Mouse (Mus musculus) midbrain, embryonic 13.5 days (tissue): ENCODE results near the gene Cela2a. TPM values are rescaled to one million over a fixed set of nuclear protein-coding genes. Genes with fewer than 3 reads are reported as not detected.

Experiments used
- ATAC-seq: fragments of 200-750 bp; cut with Nextera tagmentation; 2 replicates; pipeline ENCODE4 v1.8.0; 2017; ENCODE audit warnings: mild to moderate bottlenecking, moderate TSS enrichment, moderate library complexity
- H3K27ac ChIP-seq: fragments of 300-500 bp; sonication (generic); 2 replicates; pipeline ENCODE4 v1.5.1; 2015; ENCODE audit warnings: inconsistent platforms, mild to moderate bottlenecking, moderate library complexity
- H3K27me3 ChIP-seq: fragments of 300-500 bp; sonication (generic); 2 replicates; pipeline ENCODE4 v1.6.1; 2015; ENCODE audit warnings: mild to moderate bottlenecking, inconsistent platforms
- H3K36me3 ChIP-seq: fragments of 300-500 bp; sonication (generic); 2 replicates; pipeline ENCODE4 v1.6.1; 2015; ENCODE audit warnings: mild to moderate bottlenecking, inconsistent platforms
- H3K4me1 ChIP-seq: fragments of 300-500 bp; sonication (generic); replicated peaks from 2 replicates; pipeline ENCODE4 v1.6.1; 2015; ENCODE audit warnings: inconsistent platforms
- H3K4me2 ChIP-seq: fragments of 300-500 bp; sonication (generic); replicated peaks from 2 replicates; pipeline ENCODE4 v1.6.1; 2015; ENCODE audit warnings: moderate library complexity, mild to moderate bottlenecking, inconsistent platforms
- H3K4me3 ChIP-seq: fragments of 300-500 bp; sonication (generic); replicated peaks from 2 replicates; pipeline ENCODE4 v1.5.1; 2015; ENCODE audit warnings: mild to moderate bottlenecking, inconsistent platforms
- H3K9ac ChIP-seq: fragments of 300-500 bp; sonication (generic); replicated peaks from 2 replicates; pipeline ENCODE4 v1.6.1; 2015; ENCODE audit warnings: mild to moderate bottlenecking, inconsistent platforms
- H3K9me3 ChIP-seq: fragments of 300-500 bp; sonication (generic); 2 replicates; pipeline ENCODE4 v1.6.1; 2016; ENCODE audit warnings: mild to moderate bottlenecking, inconsistent platforms
- WGBS: fragments of 180-500 bp; shearing (Covaris S2); methylation state at CpG from one replicate; pipeline ENCODE4 v1.1.7; 2015; 5-methylcytosine and 5-hydroxymethylcytosine counted together
- polyA plus RNA-seq: library from polyadenylated mRNA; unstranded; fragments of >200 nt; fragmentation: Nextera tagmentation; extraction: Ambion mirVana; gene quantifications from 2 replicates; pipeline ENCODE4 v1.2.1, GENCODE M21; 2015

Gene Cela2a
- polyA plus RNA-seq, 1 experiment from 2014 or later: not detected

GRCm38 (mm10) chr4:141853437-141853836 lies 27.5 kb upstream of the Cela2a start:
- Histone ChIP-seq H3K27me3 (no peaks in the 10 kb centered on the region), H3K36me3 (peaks cover under 1% of the 10 kb centered on the region; the same call in 1 of the 2 replicates), H3K27ac (no peak overlapping the region), H3K4me3 (no peak overlapping the region), H3K4me1 (peaks cover 4% of the 10 kb centered on the region), H3K4me2 (no peak overlapping the region), H3K9me3 (no peaks in the 10 kb centered on the region), H3K9ac (no peak overlapping the region)
- ATAC-seq: no peak
- WGBS: 75% methylated on average over 9 of the region's 9 CpGs

GRCm38 (mm10) chr4:141845999-141846398 lies 20.0 kb upstream of the Cela2a start, which contains the start of gene Ctrc:
Gene Ctrc (minus strand): TSS chr4:141846359.
- Histone ChIP-seq H3K4me1 (no peaks in the 10 kb centered on the region), H3K9me3 (no peaks in the 10 kb centered on the region), H3K27me3 (no peaks in the 10 kb centered on the region), H3K36me3 (no peaks in the 10 kb centered on the region), H3K27ac (no peak within 1 kb of the TSS), H3K4me2 (no peak within 1 kb of the TSS), H3K4me3 (no peak within 1 kb of the TSS), H3K9ac (no peak within 1 kb of the TSS)
- 83% methylated on average over 6 of the region's 6 CpGs for WGBS
- no peak for ATAC-seq

GRCm38 (mm10) chr4:141834536-141835095 lies 8.7 kb upstream of the Cela2a start:
- Histone ChIP-seq H3K9me3 (no peaks in the 10 kb centered on the region), H3K4me3 (no peak overlapping the region), H3K36me3 (no peaks in the 10 kb centered on the region), H3K4me1 (no peaks in the 10 kb centered on the region), H3K4me2 (no peak overlapping the region), H3K27ac (no peak overlapping the region), H3K27me3 (no peaks in the 10 kb centered on the region), H3K9ac (no peak overlapping the region)
- no peak for ATAC-seq
- 80% methylated on average over 5 of the region's 5 CpGs for WGBS

DNA sequence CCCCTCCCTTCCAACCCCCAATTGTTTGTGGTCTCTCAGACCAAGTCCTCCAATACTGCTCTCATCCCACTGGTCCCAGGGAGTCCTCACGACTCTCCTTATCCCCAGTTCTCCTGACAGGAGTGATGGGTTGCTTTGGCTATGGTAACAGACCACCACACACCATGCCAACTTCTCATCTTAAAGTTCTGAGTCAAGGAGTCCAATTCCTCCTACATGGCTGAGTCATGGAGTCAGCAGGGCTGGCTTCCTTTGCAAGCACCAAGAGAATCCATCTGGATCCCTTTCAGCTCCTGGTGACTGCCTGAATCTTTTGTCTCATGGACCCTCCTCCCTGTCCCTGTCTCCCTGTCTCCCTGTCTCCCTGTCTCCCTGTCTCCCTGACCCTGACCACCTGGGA lies 8.0 kb upstream of the Cela2a start:
- Histone ChIP-seq H3K4me2 (no peak overlapping the region), H3K9me3 (no peaks in the 10 kb centered on the region), H3K27me3 (no peaks in the 10 kb centered on the region), H3K4me3 (no peak overlapping the region), H3K27ac (no peak overlapping the region), H3K4me1 (no peaks in the 10 kb centered on the region), H3K36me3 (no peaks in the 10 kb centered on the region), H3K9ac (no peak overlapping the region)
- WGBS: 62% methylated on average over 1 of the region's 1 CpGs
- ATAC-seq: no peak

GRCm38 (mm10) chr4:141831361-141831760 lies 5.4 kb upstream of the Cela2a start:
- H3K4me1 ChIP-seq: no peaks in the 10 kb centered on the region
- WGBS: 85% methylated on average over 7 of the region's 7 CpGs
- no peak for ATAC-seq

GRCm38 (mm10) chr4:141830381-141830780 lies 4.4 kb upstream of the Cela2a start:
- no peak overlapping the region for H3K4me3 ChIP-seq
- no peaks in the 10 kb centered on the region for H3K27me3 ChIP-seq
- H3K4me2 ChIP-seq: no peak overlapping the region
- no peak overlapping the region for H3K9ac ChIP-seq
- H3K27ac ChIP-seq: no peak overlapping the region
- no peaks in the 10 kb centered on the region for H3K9me3 ChIP-seq
- no peaks in the 10 kb centered on the region for H3K4me1 ChIP-seq
- ATAC-seq: no peak
- 55% methylated on average over 11 of the region's 11 CpGs for WGBS
- no peaks in the 10 kb centered on the region for H3K36me3 ChIP-seq

More at GRCm38 (mm10) chr4:141831361-141831760, 5.4 kb upstream of the Cela2a start:
- Histone ChIP-seq H3K27me3 (no peaks in the 10 kb centered on the region), H3K4me3 (no peak overlapping the region), H3K36me3 (no peaks in the 10 kb centered on the region), H3K9me3 (no peaks in the 10 kb centered on the region), H3K4me2 (no peak overlapping the region), H3K9ac (no peak overlapping the region), H3K27ac (no peak overlapping the region)

GRCm38 (mm10) chr4:141828177-141828576 lies 2.2 kb upstream of the Cela2a start:
- Histone ChIP-seq H3K4me1 (no peaks in the 10 kb centered on the region), H3K27me3 (no peaks in the 10 kb centered on the region), H3K27ac (no peak overlapping the region), H3K36me3 (no peaks in the 10 kb centered on the region), H3K9ac (no peak overlapping the region), H3K4me3 (no peak overlapping the region), H3K4me2 (no peak overlapping the region), H3K9me3 (no peaks in the 10 kb centered on the region)
- ATAC-seq: no peak
- WGBS: 86% methylated on average over 4 of the region's 4 CpGs

- H3K9ac ChIP-seq: no peak overlapping the region
- no peak overlapping the region for H3K4me3 ChIP-seq
- no peak overlapping the region for H3K4me2 ChIP-seq
- no peaks in the 10 kb centered on the region for H3K9me3 ChIP-seq
- no peaks in the 10 kb centered on the region for H3K27me3 ChIP-seq
- H3K4me1 ChIP-seq: no peaks in the 10 kb centered on the region
- 100% methylated on average over 2 of the region's 2 CpGs for WGBS
- ATAC-seq: no peak
- no peak overlapping the region for H3K27ac ChIP-seq
- H3K36me3 ChIP-seq: no peaks in the 10 kb centered on the region
Observed at GRCm38 (mm10) chr4:141827401-141827800, 1.4 kb upstream of the Cela2a start.

GRCm38 (mm10) chr4:141822979-141823378 lies 3.0 kb downstream of the Cela2a start:
- Histone ChIP-seq H3K27me3 (no peaks in the 10 kb centered on the region), H3K9ac (no peak overlapping the region), H3K4me1 (no peaks in the 10 kb centered on the region), H3K27ac (no peak overlapping the region), H3K9me3 (0 out of 2 replicates have a peak, but pooled peaks cover 2% of the 10 kb centered on the region), H3K36me3 (no peaks in the 10 kb centered on the region), H3K4me2 (no peak overlapping the region), H3K4me3 (no peak overlapping the region)
- WGBS: 70% methylated on average over 3 of the region's 3 CpGs
- ATAC-seq: no peak

GRCm38 (mm10) chr4:141822089-141822488 lies 3.9 kb downstream of the Cela2a start:
- Histone ChIP-seq H3K27ac (no peak overlapping the region), H3K4me1 (no peaks in the 10 kb centered on the region), H3K36me3 (no peaks in the 10 kb centered on the region), H3K27me3 (no peaks in the 10 kb centered on the region), H3K4me2 (no peak overlapping the region), H3K4me3 (no peak overlapping the region), H3K9me3 (0 out of 2 replicates have a peak, but pooled peaks cover 2% of the 10 kb centered on the region), H3K9ac (no peak overlapping the region)
- no peak for ATAC-seq
- WGBS: 77% methylated on average over 10 of the region's 10 CpGs

DNA sequence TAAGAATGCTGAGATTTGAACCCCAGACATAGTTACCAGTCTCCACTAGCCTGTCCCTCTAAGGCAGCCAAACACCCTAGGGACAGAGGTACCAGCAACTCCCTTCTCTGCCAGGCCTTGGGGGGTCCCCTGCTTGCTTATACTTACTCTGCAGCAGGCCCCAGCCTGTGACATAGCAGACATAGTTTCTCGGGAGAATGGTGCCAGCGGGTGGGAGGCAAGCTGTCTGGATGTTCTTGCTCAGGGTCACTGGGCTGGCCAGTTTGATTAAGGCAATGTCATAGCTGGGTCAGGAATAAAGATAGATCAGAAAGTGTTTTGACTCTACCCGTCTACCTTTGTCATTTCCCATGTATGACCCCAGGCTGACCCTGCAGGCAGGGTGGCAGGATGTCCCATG lies 4.8 kb downstream of the Cela2a start:
- H3K9ac ChIP-seq: no peak overlapping the region
- no peak overlapping the region for H3K27ac ChIP-seq
- no peaks in the 10 kb centered on the region for H3K27me3 ChIP-seq
- no peak overlapping the region for H3K4me3 ChIP-seq
- ATAC-seq: no peak
- WGBS: 85% methylated on average over 3 of the region's 3 CpGs
- 0 out of 2 replicates have a peak, but pooled peaks cover 2% of the 10 kb centered on the region for H3K9me3 ChIP-seq
- peaks cover 2% of the 10 kb centered on the region; the same call in 1 of the 2 replicates for H3K4me1 ChIP-seq
- no peak overlapping the region for H3K4me2 ChIP-seq
- H3K36me3 ChIP-seq: no peaks in the 10 kb centered on the region

DNA sequence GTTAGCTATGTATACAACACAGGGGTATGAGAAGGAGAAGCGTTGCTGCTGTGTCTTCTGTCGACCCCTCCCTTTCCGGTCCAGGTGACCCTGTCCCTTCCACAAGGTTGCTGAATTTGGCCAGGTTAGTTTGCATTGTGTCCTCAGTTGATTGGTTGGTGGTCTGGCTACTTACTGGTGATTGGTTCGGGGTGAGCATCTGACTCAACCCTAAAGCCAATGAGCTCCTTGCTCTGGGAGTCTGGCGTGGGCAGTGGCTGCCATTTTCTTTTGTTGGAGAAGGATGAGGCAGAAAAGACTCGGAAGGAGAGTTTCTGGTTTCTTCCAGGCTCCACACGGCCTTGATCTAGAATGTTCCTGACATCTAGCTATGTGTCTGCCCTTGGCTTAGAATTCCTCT lies 6.6 kb downstream of the Cela2a start:
- Histone ChIP-seq H3K27ac (no peak overlapping the region), H3K4me1 (peaks cover 5% of the 10 kb centered on the region; the same call in 1 of the 2 replicates), H3K4me3 (no peak overlapping the region), H3K4me2 (no peak overlapping the region), H3K9me3 (0 out of 2 replicates have a peak, but pooled peaks cover 2% of the 10 kb centered on the region), H3K27me3 (no peaks in the 10 kb centered on the region), H3K9ac (no peak overlapping the region), H3K36me3 (peaks cover 12% of the 10 kb centered on the region)
- WGBS: 96% methylated on average over 7 of the region's 7 CpGs
- no peak for ATAC-seq

DNA sequence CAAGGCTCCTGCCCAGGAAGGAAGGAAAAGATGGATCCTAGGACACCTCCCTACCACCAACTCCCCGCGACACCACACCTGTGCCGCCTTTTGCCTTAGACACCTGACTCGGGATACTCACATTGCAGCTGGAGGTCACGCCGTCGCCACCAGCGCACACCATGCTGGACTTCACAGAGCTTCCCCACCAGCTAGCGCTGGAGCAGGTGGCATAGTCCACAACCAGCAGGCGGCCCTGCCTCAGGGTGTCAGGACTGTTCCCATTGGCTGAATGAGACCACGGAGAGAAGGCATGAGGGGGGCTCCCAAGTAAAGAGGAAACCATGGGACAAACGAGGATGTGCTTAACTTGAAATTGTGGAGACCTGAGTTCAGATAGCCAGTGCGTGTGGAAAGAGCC lies 7.1 kb downstream of the Cela2a start:
- no peak for ATAC-seq
- no peak overlapping the region for H3K4me2 ChIP-seq
- 89% methylated on average over 13 of the region's 13 CpGs for WGBS
- H3K27me3 ChIP-seq: no peaks in the 10 kb centered on the region
- H3K36me3 ChIP-seq: peaks cover 15% of the 10 kb centered on the region
- peaks cover 5% of the 10 kb centered on the region; the same call in 1 of the 2 replicates for H3K4me1 ChIP-seq
- H3K9ac ChIP-seq: no peak overlapping the region
- no peak overlapping the region for H3K4me3 ChIP-seq
- H3K9me3 ChIP-seq: 0 out of 2 replicates have a peak, but pooled peaks cover 2% of the 10 kb centered on the region
- no peak overlapping the region for H3K27ac ChIP-seq
